Mouse (Mus musculus) left cerebral cortex, postnatal 4 days (tissue): Measurements from ENCODE around the gene Dhrs9. TPM values are rescaled to one million over a fixed set of nuclear protein-coding genes. Genes with fewer than 3 reads are reported as not detected.

Experiments used
- DNase-seq: peaks from one replicate; pipeline ENCODE4 v3.0.0-alpha.2; 2022
- intact Hi-C: fragments of 180-260 bp; cut with DNase I; formaldehyde crosslinking; loops from one replicate; pipeline ENCODE4 v1.15.1; 2025
- total RNA-seq, 2 experiments: library from RNA; stranded (reverse); gene quantifications; 2 replicates each; pipeline ENCODE4 v1.2.3; 2021

Gene Dhrs9
- total RNA-seq, 2 experiments from 2014 or later: not detected

GRCm38 (mm10) chr2:69415070-69415469, 34.8 kb downstream of the Dhrs9 start:
- no peak for DNase-seq
- intact Hi-C loops: no loop called here

GRCm38 (mm10) chr2:69418294-69418881, 38.1 kb downstream of the Dhrs9 start:
- no peak for DNase-seq
- intact Hi-C loops: no loop called here

- intact Hi-C loops: no loop called here
These were observed 44.6 kb downstream of the Dhrs9 start for GRCm38 (mm10) chr2:69424829-69425228.

GRCm38 (mm10) chr2:69426081-69426480, 45.8 kb downstream of the Dhrs9 start:
- intact Hi-C loops: no loop called here
- DNase-seq: no peak

More at GRCm38 (mm10) chr2:69424829-69425228, 44.6 kb downstream of the Dhrs9 start:
- DNase-seq: no peak

- DNase-seq: no peak
- intact Hi-C loops: no loop called here
These were observed 46.9 kb downstream of the Dhrs9 start for GRCm38 (mm10) chr2:69427141-69427540.

GRCm38 (mm10) chr2:69428116-69428515, 47.9 kb downstream of the Dhrs9 start:
- peak; percentile 78 for DNase-seq
- intact Hi-C loops: no loop called here

GRCm38 (mm10) chr2:69441656-69442055, 61.4 kb downstream of the Dhrs9 start:
- intact Hi-C loops: no loop called here

GRCm38 (mm10) chr2:69445896-69446472, 65.7 kb downstream of the Dhrs9 start:
- intact Hi-C loops: no loop called here
- no peak for DNase-seq

More at GRCm38 (mm10) chr2:69441656-69442055, 61.4 kb downstream of the Dhrs9 start:
- DNase-seq: no peak

GRCm38 (mm10) chr2:69448581-69448980, 68.3 kb downstream of the Dhrs9 start:
- no peak for DNase-seq
- intact Hi-C loops: no loop called here

- intact Hi-C loops: no loop called here
These were observed 70.9 kb downstream of the Dhrs9 start for GRCm38 (mm10) chr2:69451128-69451527.

More at GRCm38 (mm10) chr2:69451128-69451527, 70.9 kb downstream of the Dhrs9 start:
- no peak for DNase-seq

Other genes starting within 250 kb of the Dhrs9 start
- gene Nostrin, start 244.6 kb upstream of the Dhrs9 start, total RNA-seq: 1 to 10 TPM; 2.8 to 3.6 TPM
- 1 to 10 TPM; 6.8 to 7.9 TPM for gene Spc25, start 174.3 kb upstream of the Dhrs9 start, total RNA-seq
- not detected for gene G6pc2, start 169.4 kb upstream of the Dhrs9 start, total RNA-seq
- under 1 TPM in 1 of 2 experiments, not detected in 1; 0.12 TPM for gene Abcb11, start 37.8 kb upstream of the Dhrs9 start, total RNA-seq
- under 1 TPM; 0.34 to 0.54 TPM for gene Lrp2, start 205.6 kb downstream of the Dhrs9 start, total RNA-seq